Mouse (Mus musculus) myocyte (in vitro differentiated cells): ENCODE data around the gene Tmem232. TPM values are rescaled to one million over a fixed set of nuclear protein-coding genes. Genes with fewer than 3 reads are reported as not detected.

Experiments used
- H3K27me3 ChIP-seq: one replicate; pipeline ENCODE4 v1.6.1; 2011; ENCODE audit not compliant: control insufficient read depth, insufficient read depth, insufficient read length
- H3K36me3 ChIP-seq: one replicate; pipeline ENCODE4 v1.6.1; 2011; ENCODE audit not compliant: control insufficient read depth, insufficient read depth
- H3K4me2 ChIP-seq: one replicate; pipeline ENCODE4 v1.6.1; 2011; ENCODE audit warnings: low read depth, control low read depth
- H3K4me3 ChIP-seq: one replicate; pipeline ENCODE4 v1.5.1; 2011; ENCODE audit warnings: mild to moderate bottlenecking, control low read depth, moderate library complexity
- H3K79me2 ChIP-seq: one replicate; pipeline ENCODE4 v1.6.1; 2011; ENCODE audit not compliant: control insufficient read depth, insufficient read depth
- H3ac ChIP-seq: one replicate; pipeline ENCODE4 v1.6.1; 2011; ENCODE audit not compliant: control insufficient read depth, insufficient read length
- CEBPB ChIP-seq: IDR thresholded peaks from 2 replicates; pipeline ENCODE4 v1.6.1; 2011; ENCODE audit warnings: mild to moderate bottlenecking, moderate library complexity; ENCODE audit not compliant: poor library complexity, insufficient read depth, severe bottlenecking
- E2F4 ChIP-seq: IDR thresholded peaks from one replicate; pipeline ENCODE4 v1.6.1; 2011; ENCODE audit warnings: mild to moderate bottlenecking, control low read depth, moderate library complexity; ENCODE audit not compliant: insufficient read depth
- MAX ChIP-seq: IDR thresholded peaks from one replicate; pipeline ENCODE4 v1.6.1; 2011; ENCODE audit warnings: low read depth, mild to moderate bottlenecking, control low read depth
- MYOD1 ChIP-seq, 3 experiments: IDR thresholded peaks; one replicate each; pipeline ENCODE4 v1.6.1; 2011; ENCODE audit warnings: control low read depth in 2 of 3, low read depth in 2 of 3, mild to moderate bottlenecking in 2 of 3, moderate library complexity in 1 of 3; ENCODE audit not compliant: insufficient read length in 2 of 3, control insufficient read depth in 1 of 3
- MYOG ChIP-seq, 3 experiments: IDR thresholded peaks; one replicate each; pipeline ENCODE4 v1.6.1; 2011; ENCODE audit warnings: control low read depth in 2 of 3, low read depth in 2 of 3, mild to moderate bottlenecking in 2 of 3; ENCODE audit not compliant: insufficient read length in 2 of 3, control insufficient read depth in 1 of 3, insufficient read depth in 1 of 3
- POLR2A ChIP-seq: IDR thresholded peaks from one replicate; pipeline ENCODE4 v1.6.1; 2011; ENCODE audit warnings: low read depth, mild to moderate bottlenecking, control low read depth, moderate library complexity; ENCODE audit not compliant: insufficient read length
- POLR2AphosphoS2 ChIP-seq: IDR thresholded peaks from one replicate; pipeline ENCODE4 v1.6.1; 2011; ENCODE audit warnings: low read depth, control low read depth; ENCODE audit not compliant: insufficient read length
- REST ChIP-seq: IDR thresholded peaks from one replicate; pipeline ENCODE4 v1.6.1; 2011; ENCODE audit warnings: mild to moderate bottlenecking, control low read depth, moderate library complexity; ENCODE audit not compliant: insufficient read depth, insufficient read length
- SRF ChIP-seq: IDR thresholded peaks from one replicate; pipeline ENCODE4 v1.6.1; 2011; ENCODE audit warnings: low read depth; ENCODE audit not compliant: control insufficient read depth, insufficient read length
- TCF12 ChIP-seq: IDR thresholded peaks from one replicate; pipeline ENCODE4 v1.6.1; 2011; ENCODE audit warnings: mild to moderate bottlenecking, control low read depth; ENCODE audit not compliant: poor library complexity, insufficient read depth, severe bottlenecking
- TCF3 ChIP-seq: IDR thresholded peaks from one replicate; pipeline ENCODE4 v1.6.1; 2011; ENCODE audit warnings: low read depth, control low read depth; ENCODE audit not compliant: insufficient read length
- USF1 ChIP-seq: IDR thresholded peaks from one replicate; pipeline ENCODE4 v1.6.1; 2011; ENCODE audit warnings: low read depth, mild to moderate bottlenecking, control low read depth, moderate library complexity
- polyA plus RNA-seq: library from polyadenylated mRNA; unstranded; fragments of >200 nt; fragmentation: generic; extraction: Trizol; gene quantifications from one replicate; pipeline ENCODE4 v1.2.1, GENCODE M21; 2012; ENCODE audit warnings: missing spikeins

The Tmem232 gene
- polyA plus RNA-seq = not detected

GRCm38 (mm10) chr17:65540441-65541272 is at the start of gene Tmem232:
TSS of gene Tmem232 (minus strand) at chr17:65540782.
- no peaks in the 10 kb centered on the region for H3K27me3 ChIP-seq
- no peak within 1 kb of the TSS for H3ac ChIP-seq
- peak within 1 kb of the TSS; percentile 75 for H3K4me2 ChIP-seq
- no peaks in the 10 kb centered on the region for H3K79me2 ChIP-seq
- H3K4me3 ChIP-seq = no peak within 1 kb of the TSS
- no peaks in the 10 kb centered on the region for H3K36me3 ChIP-seq
- TF ChIP-seq MAX (no peak), MYOG (IDR thresholded peaks at IDR 0.05; ENCODE audit: control insufficient read depth in 1 of 3, insufficient read depth in 1 of 3, insufficient read length in 2 of 3, low read depth in 2 of 3) (peak in 1 of 3 experiments; percentile 25), TCF3 (no peak), USF1 (no peak)

GRCm38 (mm10) chr17:65586892-65587291 is 46.3 kb upstream of the Tmem232 start:
- TF ChIP-seq MYOG (IDR thresholded peaks at IDR 0.05; ENCODE audit: control insufficient read depth in 1 of 3, insufficient read depth in 1 of 3, insufficient read length in 2 of 3, low read depth in 2 of 3) = no peak
- TF ChIP-seq E2F4 = no peak
- TF ChIP-seq MAX = no peak
- no peak for TF ChIP-seq REST
- TF ChIP-seq TCF3 = no peak
- TF ChIP-seq POLR2AphosphoS2 = no peak
- no peak for TF ChIP-seq POLR2A
- no peak for TF ChIP-seq TCF12
- no peak for TF ChIP-seq SRF
- no peak for TF ChIP-seq USF1
- TF ChIP-seq CEBPB = no peak
- TF ChIP-seq MYOD1 (IDR thresholded peaks at IDR 0.05; ENCODE audit: control insufficient read depth in 1 of 3, insufficient read length in 2 of 3, low read depth in 2 of 3) = no peak
- no peaks in the 10 kb centered on the region for H3K27me3 ChIP-seq
- H3ac ChIP-seq = no peak overlapping the region
- H3K4me2 ChIP-seq = no peak overlapping the region
- peaks cover 93% of the 10 kb centered on the region for H3K79me2 ChIP-seq
- peaks cover 45% of the 10 kb centered on the region for H3K36me3 ChIP-seq
- H3K4me3 ChIP-seq = no peak overlapping the region

GRCm38 (mm10) chr17:65581440-65581839 is 40.9 kb upstream of the Tmem232 start:
- TF ChIP-seq E2F4 (no peak), USF1 (no peak), TCF12 (no peak), REST (no peak), SRF (no peak), POLR2AphosphoS2 (no peak), MYOD1 (IDR thresholded peaks at IDR 0.05; ENCODE audit: control insufficient read depth in 1 of 3, insufficient read length in 2 of 3, low read depth in 2 of 3) (no peak), MYOG (IDR thresholded peaks at IDR 0.05; ENCODE audit: control insufficient read depth in 1 of 3, insufficient read depth in 1 of 3, insufficient read length in 2 of 3, low read depth in 2 of 3) (no peak), TCF3 (no peak), CEBPB (no peak), POLR2A (no peak), MAX (no peak)
- H3ac ChIP-seq = no peak overlapping the region
- H3K4me2 ChIP-seq = no peak overlapping the region
- peaks cover 42% of the 10 kb centered on the region for H3K36me3 ChIP-seq
- H3K4me3 ChIP-seq = no peak overlapping the region
- H3K79me2 ChIP-seq = peaks cover 39% of the 10 kb centered on the region
- H3K27me3 ChIP-seq = no peaks in the 10 kb centered on the region

- H3K4me2 ChIP-seq = no peak overlapping the region
- H3K36me3 ChIP-seq = peaks cover 42% of the 10 kb centered on the region
- H3K79me2 ChIP-seq = peaks cover 22% of the 10 kb centered on the region
- no peaks in the 10 kb centered on the region for H3K27me3 ChIP-seq
- no peak overlapping the region for H3K4me3 ChIP-seq
- TF ChIP-seq MAX = no peak
- no peak for TF ChIP-seq REST
- no peak for TF ChIP-seq MYOG (IDR thresholded peaks at IDR 0.05; ENCODE audit: control insufficient read depth in 1 of 3, insufficient read depth in 1 of 3, insufficient read length in 2 of 3, low read depth in 2 of 3)
- TF ChIP-seq POLR2A = no peak
- no peak for TF ChIP-seq E2F4
- no peak for TF ChIP-seq SRF
- no peak for TF ChIP-seq TCF3
- no peak for TF ChIP-seq MYOD1 (IDR thresholded peaks at IDR 0.05; ENCODE audit: control insufficient read depth in 1 of 3, insufficient read length in 2 of 3, low read depth in 2 of 3)
- no peak for TF ChIP-seq USF1
- TF ChIP-seq CEBPB = no peak
- TF ChIP-seq TCF12 = no peak
- H3ac ChIP-seq = no peak overlapping the region
Measured at GRCm38 (mm10) chr17:65579766-65580165, 39.2 kb upstream of the Tmem232 start.

GRCm38 (mm10) chr17:65575339-65575738 is 34.8 kb upstream of the Tmem232 start:
- Histone ChIP-seq H3K4me3 (no peak overlapping the region), H3K27me3 (no peaks in the 10 kb centered on the region), H3ac (no peak overlapping the region), H3K79me2 (no peaks in the 10 kb centered on the region), H3K4me2 (no peak overlapping the region), H3K36me3 (peaks cover 13% of the 10 kb centered on the region)
- no peak for TF ChIP-seq USF1
- TF ChIP-seq TCF3 = no peak
- no peak for TF ChIP-seq MYOG (IDR thresholded peaks at IDR 0.05; ENCODE audit: control insufficient read depth in 1 of 3, insufficient read depth in 1 of 3, insufficient read length in 2 of 3, low read depth in 2 of 3)
- no peak for TF ChIP-seq MAX
- TF ChIP-seq E2F4 = no peak
- no peak for TF ChIP-seq CEBPB
- TF ChIP-seq POLR2AphosphoS2 = no peak
- TF ChIP-seq TCF12 = no peak
- TF ChIP-seq SRF = no peak
- TF ChIP-seq MYOD1 (IDR thresholded peaks at IDR 0.05; ENCODE audit: control insufficient read depth in 1 of 3, insufficient read length in 2 of 3, low read depth in 2 of 3) = no peak
- no peak for TF ChIP-seq POLR2A
- TF ChIP-seq REST = no peak
